ENCODE assay signal across 10 mouse cellular contexts in genomic region chr5:114413067-114413735, GRCm38 (mm10). TPM values are rescaled to one million over a fixed set of nuclear protein-coding genes. Genes with fewer than 3 reads are reported as not detected.
DNase-seq lines count a peak whose midpoint lies in the region; ATAC-seq and TF ChIP-seq lines count a peak whose summit lies in the region.
"Had no signal": no experiment of that assay in that cellular context is flagged by ENCODE, and none has a peak within 500 bp of the region (broad histone marks: within the 10 kb centered on the region; RNA-seq: fewer than 3 reads in every experiment).

No protein-coding gene starts in this region.

- no peak for TF ChIP-seq POLR2A in heart, adult 2 months (IDR thresholded peaks at IDR 0.05; ENCODE audit: insufficient read depth, low read depth, low read length)

- 62% methylated on average over 16 of the region's 16 CpGs for WGBS in heart, adult 2 months
- 56% methylated on average over 16 of the region's 16 CpGs for WGBS in kidney, embryonic 15.5 days

- no peaks in the 10 kb centered on the region for H3K9me3 ChIP-seq in kidney, embryonic 15.5 days (replicated peaks)

- TF ChIP-seq EP300 in heart, adult 2 months (IDR thresholded peaks at IDR 0.05; ENCODE audit: insufficient read depth, low read depth, low read length): 0 out of 2 replicates have a peak, but pooled peaks have one; percentile 9

- H3K4me1 ChIP-seq in heart, adult 2 months (ENCODE audit: control insufficient read depth, insufficient read depth, low read length): peaks cover 3% of the 10 kb centered on the region
- H3K4me1 ChIP-seq in kidney, embryonic 15.5 days: peaks cover 11% of the 10 kb centered on the region

- no peak overlapping the region for H3K27ac ChIP-seq in heart, adult 2 months
- peak overlapping the region; percentile 45; the same call in 1 of the 2 replicates for H3K27ac ChIP-seq in kidney, embryonic 15.5 days
- H3K27ac ChIP-seq: left cerebral cortex, adult 2 months had no signal

- DNase-seq in gastrocnemius, adult 18-20 months (ENCODE audit: low spot score): peak; percentile 62
- DNase-seq in gastrocnemius, postnatal 4 days (ENCODE audit: low spot score in 2 of 2): no peak
- DNase-seq in heart, adult 2 months: peak in 1 of 2 experiments; percentile 52
- peak; percentile 68 for DNase-seq in lung, postnatal 14 days
- no peak for DNase-seq in layer of hippocampus, adult 18-20 months (ENCODE audit: low spot score in 2 of 2)
- no peak for DNase-seq in spleen, postnatal 10 days (ENCODE audit: low spot score in 2 of 2)
- no peak for DNase-seq in retina, embryonic 14.5 days (ENCODE audit: low spot score)

- no peak for ATAC-seq in kidney, embryonic 15.5 days (replicated peaks; ENCODE audit: low FRiP score)
- ATAC-seq: activated CD4-positive, CD25-positive, alpha-beta regulatory T cell, adult 4 months had no signal

- intact Hi-C loops in heart, adult 2 months (cut with DNase I): no loop called here

- H3K4me2 ChIP-seq in kidney, embryonic 15.5 days: no peak overlapping the region

- H3K27me3 ChIP-seq in heart, adult 2 months (ENCODE audit: control insufficient read depth, insufficient read depth, low read length): no peaks in the 10 kb centered on the region
- no peaks in the 10 kb centered on the region for H3K27me3 ChIP-seq in kidney, embryonic 15.5 days

- no peaks in the 10 kb centered on the region for H3K36me3 ChIP-seq in heart, adult 2 months (ENCODE audit: control insufficient read depth, insufficient read depth, low read length)
- H3K36me3 ChIP-seq in kidney, embryonic 15.5 days: peaks cover 100% of the 10 kb centered on the region

- H3K9ac ChIP-seq in heart, adult 2 months (ENCODE audit: low read depth, low read length): no peak overlapping the region
- H3K9ac ChIP-seq in kidney, embryonic 15.5 days: no peak overlapping the region

- no peak for TF ChIP-seq CTCF in heart, adult 2 months (IDR thresholded peaks at IDR 0.05)

- H3K4me3 ChIP-seq in heart, adult 2 months: no peak overlapping the region
- H3K4me3 ChIP-seq in kidney, embryonic 15.5 days (replicated peaks): no peak overlapping the region
- H3K4me3 ChIP-seq: left cerebral cortex, adult 2 months had no signal

- H3K79me2 ChIP-seq in heart, adult 2 months (replicated peaks; ENCODE audit: control insufficient read depth, insufficient read depth, low read length): no peaks in the 10 kb centered on the region

RNA-seq across cellular contexts. Expression of gene Mmab, which starts 30.7 kb away (rescaled TPM):
- 10 to 100 TPM; 19.2 to 19.4 TPM for total RNA-seq in gastrocnemius, adult 18-20 months (2021)
- 10 to 100 TPM; 13.6 to 16.0 TPM for total RNA-seq in gastrocnemius, postnatal 4 days (2021)
- 10 to 100 TPM; 19.4 to 21.0 TPM for total RNA-seq in heart, adult 2 months (2021)
- polyA plus RNA-seq in heart, adult 2 months (2012; rRNA removed): 24.7 and 28.2 TPM in 2 replicates
- 30.5 and 33.4 TPM in 2 replicates for polyA plus RNA-seq in kidney, embryonic 15.5 days (2015; fragmentation: Nextera tagmentation; extraction: Ambion mirVana)
- 10 to 100 TPM; 21.7 to 22.2 TPM for total RNA-seq in layer of hippocampus, adult 18-20 months (2021)

RNA-seq across cellular contexts. Expression of gene Mvk, which starts 30.9 kb away (rescaled TPM):
- 1 to 10 TPM; 8.4 to 9.4 TPM for total RNA-seq in gastrocnemius, adult 18-20 months (2021)
- 10 to 100 TPM; 20.8 to 24.2 TPM for total RNA-seq in gastrocnemius, postnatal 4 days (2021)
- 10 to 100 TPM in 1 of 2 experiments, 1 to 10 TPM in 1; 9.8 to 10.6 TPM for total RNA-seq in heart, adult 2 months (2021)
- polyA plus RNA-seq in heart, adult 2 months (2012; rRNA removed): 10.9 and 12.4 TPM in 2 replicates
- 40.2 and 42.8 TPM in 2 replicates for polyA plus RNA-seq in kidney, embryonic 15.5 days (2015; fragmentation: Nextera tagmentation; extraction: Ambion mirVana)
- total RNA-seq in layer of hippocampus, adult 18-20 months (2021): 10 to 100 TPM; 25.4 to 27.3 TPM

RNA-seq across cellular contexts. Expression of gene Ube3b, which starts 32.8 kb away (rescaled TPM):
- total RNA-seq in gastrocnemius, adult 18-20 months (2021): 100 to 1,000 TPM; 108 to 115 TPM
- 10 to 100 TPM; 54.2 to 59.3 TPM for total RNA-seq in gastrocnemius, postnatal 4 days (2021)
- total RNA-seq in heart, adult 2 months (2021): 100 to 1,000 TPM in 1 of 2 experiments, 10 to 100 TPM in 1; 86.3 to 101 TPM
- 84.2 and 103 TPM in 2 replicates for polyA plus RNA-seq in heart, adult 2 months (2012; rRNA removed)
- 40.6 and 43.8 TPM in 2 replicates for polyA plus RNA-seq in kidney, embryonic 15.5 days (2015; fragmentation: Nextera tagmentation; extraction: Ambion mirVana)
- 10 to 100 TPM; 76.2 to 79.2 TPM for total RNA-seq in layer of hippocampus, adult 18-20 months (2021)

RNA-seq across cellular contexts. Expression of gene Kctd10, which starts 32.9 kb away (rescaled TPM):
- 10 to 100 TPM; 15.2 to 21.4 TPM for total RNA-seq in gastrocnemius, adult 18-20 months (2021)
- 10 to 100 TPM; 38.0 to 40.7 TPM for total RNA-seq in gastrocnemius, postnatal 4 days (2021)
- total RNA-seq in heart, adult 2 months (2021): 10 to 100 TPM; 48.9 to 51.8 TPM
- polyA plus RNA-seq in heart, adult 2 months (2012; rRNA removed): 48.0 and 63.5 TPM in 2 replicates
- polyA plus RNA-seq in kidney, embryonic 15.5 days (2015; fragmentation: Nextera tagmentation; extraction: Ambion mirVana): 93.4 and 101 TPM in 2 replicates
- 10 to 100 TPM; 56.9 to 57.8 TPM for total RNA-seq in layer of hippocampus, adult 18-20 months (2021)

Comparison
In these comparisons a context has a peak if more than half of its experiments do, and no peak if none do; other contexts are left out.
1. DNase-seq: peak in gastrocnemius, adult 18-20 months (single experiment) and lung, postnatal 14 days (single experiment); none in gastrocnemius, postnatal 4 days (0 of 2), layer of hippocampus, adult 18-20 months (0 of 2), spleen, postnatal 10 days (0 of 2) and retina, embryonic 14.5 days (single experiment).